Mouse (Mus musculus) liver, postnatal 0 days (tissue): Measurements from ENCODE around the gene Ddx52. TPM values are rescaled to one million over a fixed set of nuclear protein-coding genes. Genes with fewer than 3 reads are reported as not detected.

Experiments used
- ATAC-seq: fragments of 200-750 bp; cut with Nextera tagmentation; 2 replicates; pipeline ENCODE4 v1.8.0; 2017; ENCODE audit warnings: mild to moderate bottlenecking, moderate library complexity
- DNase-seq: peaks from one replicate; pipeline ENCODE4 v3.0.0-alpha.2; 2016
- H3K27ac ChIP-seq: fragments of 300-500 bp; sonication (generic); 2 replicates; pipeline ENCODE4 v1.5.1; 2014; ENCODE audit warnings: antibody characterized with exemption, moderate library complexity, mild to moderate bottlenecking, low read depth
- H3K27me3 ChIP-seq: fragments of 300-500 bp; sonication (generic); 2 replicates; pipeline ENCODE4 v1.6.1; 2014; ENCODE audit warnings: low read length, control low read depth, mixed read lengths; ENCODE audit not compliant: insufficient read depth
- H3K36me3 ChIP-seq: fragments of 300-500 bp; sonication (generic); replicated peaks from 2 replicates; pipeline ENCODE4 v1.6.1; 2014; ENCODE audit warnings: mild to moderate bottlenecking, control low read depth, low read length, moderate library complexity, mixed read lengths; ENCODE audit not compliant: insufficient read depth
- H3K4me1 ChIP-seq: fragments of 300-500 bp; sonication (generic); 2 replicates; pipeline ENCODE4 v1.6.1; 2014; ENCODE audit warnings: antibody characterized with exemption, mild to moderate bottlenecking, control low read depth; ENCODE audit not compliant: insufficient read depth
- H3K4me2 ChIP-seq: fragments of 300-500 bp; sonication (generic); 2 replicates; pipeline ENCODE4 v1.6.1; 2014; ENCODE audit warnings: low read depth, mild to moderate bottlenecking, low read length, moderate library complexity, mixed read lengths
- H3K4me3 ChIP-seq: fragments of 300-500 bp; sonication (generic); 2 replicates; pipeline ENCODE4 v1.5.1; 2014; ENCODE audit warnings: low read depth, low read length
- H3K9ac ChIP-seq: fragments of 300-500 bp; sonication (generic); replicated peaks from 2 replicates; pipeline ENCODE4 v1.6.1; 2014; ENCODE audit warnings: mild to moderate bottlenecking, moderate library complexity
- H3K9me3 ChIP-seq: fragments of 300-500 bp; sonication (generic); 2 replicates; pipeline ENCODE4 v1.6.1; 2016; ENCODE audit warnings: mild to moderate bottlenecking, control low read depth, low read length, mixed read lengths
- CTCF ChIP-seq: sonication (generic); IDR thresholded peaks from 2 replicates; pipeline ENCODE4 v1.5.1; 2016; ENCODE audit warnings: antibody characterized with exemption, low read depth
- EP300 ChIP-seq: IDR thresholded peaks from 2 replicates; pipeline ENCODE4 v1.6.1; 2016; ENCODE audit warnings: antibody characterized with exemption, low read depth, mild to moderate bottlenecking
- WGBS: fragments of 180-500 bp; shearing (Covaris S2); extraction: QIAGEN DNeasy Blood & Tissue Kit; methylation state at CpG from one replicate; pipeline ENCODE4 v1.1.7; 2014; ENCODE audit not compliant: insufficient replicate concordance; 5-methylcytosine and 5-hydroxymethylcytosine counted together
- polyA plus RNA-seq: library from polyadenylated mRNA; unstranded; fragments of >200 nt; fragmentation: Nextera tagmentation; extraction: Ambion mirVana; gene quantifications from 2 replicates; pipeline ENCODE4 v1.2.1, GENCODE M21; 2015

Ddx52 gene
- polyA plus RNA-seq, 1 experiment from 2014 or later, result 12.5 TPM

- H3K36me3 ChIP-seq, result no peaks in the 10 kb centered on the region; the same call in 1 of the 2 replicates
- ATAC-seq (peak; percentile 38; the same call in 1 of the 2 replicates), DNase-seq (no peak)
- H3K4me3 ChIP-seq, result no peak overlapping the region
- peaks cover 17% of the 10 kb centered on the region for H3K4me1 ChIP-seq
- peak overlapping the region; percentile 44 for H3K27ac ChIP-seq
- H3K4me2 ChIP-seq, result no peak overlapping the region
- no peaks in the 10 kb centered on the region for H3K9me3 ChIP-seq
- WGBS, result 68% methylated on average over 5 of the region's 5 CpGs
- H3K27me3 ChIP-seq, result no peaks in the 10 kb centered on the region
- no peak overlapping the region for H3K9ac ChIP-seq
- no peak for TF ChIP-seq CTCF
- TF ChIP-seq EP300, result no peak
Observed at GRCm38 (mm10) chr11:83905756-83906155, 36.1 kb upstream of the Ddx52 start.

GRCm38 (mm10) chr11:83908376-83908775, 33.5 kb upstream of the Ddx52 start:
- DNase-seq (no peak), ATAC-seq (peak; percentile 53; the same call in 1 of the 2 replicates)
- Histone ChIP-seq H3K27ac (no peak overlapping the region), H3K9me3 (no peaks in the 10 kb centered on the region), H3K27me3 (no peaks in the 10 kb centered on the region), H3K4me1 (peaks cover 17% of the 10 kb centered on the region), H3K36me3 (no peaks in the 10 kb centered on the region; the same call in 1 of the 2 replicates), H3K9ac (no peak overlapping the region), H3K4me3 (no peak overlapping the region), H3K4me2 (no peak overlapping the region)
- TF ChIP-seq CTCF (no peak), EP300 (no peak)
- WGBS, result 43% methylated on average over 7 of the region's 7 CpGs

GRCm38 (mm10) chr11:83913824-83914311, 28.0 kb upstream of the Ddx52 start:
- no peak overlapping the region for H3K9ac ChIP-seq
- H3K9me3 ChIP-seq, result no peaks in the 10 kb centered on the region
- no peak overlapping the region for H3K4me2 ChIP-seq
- peak; percentile 29 for DNase-seq
- peak overlapping the region; percentile 50 for H3K27ac ChIP-seq
- peaks cover 14% of the 10 kb centered on the region for H3K4me1 ChIP-seq
- no peak overlapping the region for H3K4me3 ChIP-seq
- TF ChIP-seq CTCF (no peak), EP300 (peak; percentile 44; the same call in 1 of the 2 replicates)
- no peaks in the 10 kb centered on the region for H3K36me3 ChIP-seq
- peak; percentile 79 for ATAC-seq
- 18% methylated on average over 8 of the region's 8 CpGs for WGBS
- H3K27me3 ChIP-seq, result no peaks in the 10 kb centered on the region

GRCm38 (mm10) chr11:83914501-83914900, 27.4 kb upstream of the Ddx52 start:
- Histone ChIP-seq H3K9me3 (no peaks in the 10 kb centered on the region), H3K4me1 (peaks cover 10% of the 10 kb centered on the region), H3K27me3 (no peaks in the 10 kb centered on the region), H3K36me3 (no peaks in the 10 kb centered on the region), H3K27ac (peak overlapping the region; percentile 50), H3K4me3 (no peak overlapping the region), H3K9ac (no peak overlapping the region), H3K4me2 (no peak overlapping the region)
- 49% methylated on average over 4 of the region's 4 CpGs for WGBS
- ATAC-seq (peak; percentile 67), DNase-seq (no peak)
- TF ChIP-seq CTCF (no peak), EP300 (no peak)

- Histone ChIP-seq H3K27ac (0 out of 2 replicates have a peak overlapping the region, but pooled peaks have one; percentile 12), H3K9me3 (no peaks in the 10 kb centered on the region), H3K4me3 (no peak overlapping the region), H3K4me1 (peaks cover 4% of the 10 kb centered on the region; the same call in 1 of the 2 replicates), H3K27me3 (no peaks in the 10 kb centered on the region), H3K36me3 (no peaks in the 10 kb centered on the region), H3K4me2 (no peak overlapping the region), H3K9ac (no peak overlapping the region)
- ATAC-seq, result peak; percentile 73
- WGBS, result 51% methylated on average over 2 of the region's 2 CpGs
- DNase-seq, result peak; percentile 29
- TF ChIP-seq CTCF, result no peak
- no peak for TF ChIP-seq EP300
Observed at GRCm38 (mm10) chr11:83922600-83922999, 19.3 kb upstream of the Ddx52 start.

GRCm38 (mm10) chr11:83927097-83927496, 14.8 kb upstream of the Ddx52 start:
- Histone ChIP-seq H3K4me1 (peaks cover 4% of the 10 kb centered on the region; the same call in 1 of the 2 replicates), H3K9ac (no peak overlapping the region), H3K27ac (no peak overlapping the region), H3K9me3 (no peaks in the 10 kb centered on the region), H3K27me3 (no peaks in the 10 kb centered on the region), H3K4me3 (no peak overlapping the region), H3K36me3 (no peaks in the 10 kb centered on the region), H3K4me2 (no peak overlapping the region)
- WGBS, result 44% methylated on average over 3 of the region's 3 CpGs
- TF ChIP-seq EP300, result no peak
- peak; percentile 77 for TF ChIP-seq CTCF
- ATAC-seq (no peak), DNase-seq (peak; percentile 64)
